Mouse (Mus musculus): ENCODE measurements around the gene Usp40.

Usp40 gene

DNA sequence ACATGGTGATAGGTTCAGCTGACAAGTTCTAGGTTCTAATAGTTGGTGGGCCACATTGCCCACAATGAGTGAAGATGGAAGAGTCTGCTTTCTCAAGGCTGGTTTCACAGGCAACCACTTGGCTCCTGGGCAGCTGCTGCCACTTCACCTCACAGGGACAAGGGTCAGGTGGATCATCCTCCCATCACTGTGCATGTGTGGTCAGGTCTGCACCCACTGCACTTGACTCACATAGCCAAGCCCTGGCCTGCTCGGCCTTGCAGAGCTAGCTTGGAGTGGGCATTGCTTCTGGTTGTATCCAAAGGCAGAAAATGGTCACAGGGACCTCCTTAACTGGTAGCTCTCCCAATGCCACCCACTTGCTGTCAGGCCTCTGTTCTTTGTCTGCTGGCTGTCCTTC, 66.6 kb downstream of the Usp40 start:
- DNase-seq: no peak

DNA sequence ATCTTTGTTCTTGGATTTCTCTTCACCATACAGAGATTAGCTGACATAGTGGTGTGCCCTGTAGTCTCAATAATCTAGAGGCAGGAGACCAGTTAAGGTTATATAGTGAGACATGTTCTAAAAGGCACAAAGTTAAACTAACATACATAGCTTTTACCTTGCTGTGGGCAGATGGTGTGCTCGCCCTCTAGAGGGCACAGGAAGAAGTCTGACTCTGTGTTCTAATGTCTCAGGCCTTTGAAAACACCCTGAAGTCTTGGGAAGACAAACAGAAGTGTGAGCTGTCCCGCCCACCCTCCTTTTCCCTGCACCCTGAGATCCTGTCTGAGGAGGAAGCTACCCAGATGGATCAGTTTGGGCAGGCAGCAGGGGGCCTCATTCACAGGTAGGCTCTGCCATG, 71.8 kb downstream of the Usp40 start:
- DNase-seq: peak in 1 of 2 experiments; percentile 44

DNA sequence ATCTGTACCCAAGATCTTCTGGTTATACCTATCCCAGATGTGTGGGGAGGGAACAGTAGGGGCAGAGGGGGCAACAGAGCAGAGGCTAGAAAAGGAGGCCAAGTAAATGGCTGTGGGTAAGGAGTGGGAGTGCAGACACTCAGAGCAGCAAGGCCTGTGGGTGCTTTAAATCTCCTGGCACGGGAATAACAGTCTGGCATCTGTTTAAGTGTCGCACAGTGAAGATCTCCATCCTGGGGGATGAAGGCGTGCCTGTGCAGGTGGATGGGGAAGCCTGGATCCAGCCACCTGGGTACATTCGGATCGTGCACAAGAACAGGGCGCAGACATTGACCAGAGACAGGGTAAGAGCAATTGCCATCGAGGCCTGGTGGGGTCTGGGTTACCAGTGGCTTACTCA, 72.3 kb downstream of the Usp40 start:
- no peak for DNase-seq

DNA sequence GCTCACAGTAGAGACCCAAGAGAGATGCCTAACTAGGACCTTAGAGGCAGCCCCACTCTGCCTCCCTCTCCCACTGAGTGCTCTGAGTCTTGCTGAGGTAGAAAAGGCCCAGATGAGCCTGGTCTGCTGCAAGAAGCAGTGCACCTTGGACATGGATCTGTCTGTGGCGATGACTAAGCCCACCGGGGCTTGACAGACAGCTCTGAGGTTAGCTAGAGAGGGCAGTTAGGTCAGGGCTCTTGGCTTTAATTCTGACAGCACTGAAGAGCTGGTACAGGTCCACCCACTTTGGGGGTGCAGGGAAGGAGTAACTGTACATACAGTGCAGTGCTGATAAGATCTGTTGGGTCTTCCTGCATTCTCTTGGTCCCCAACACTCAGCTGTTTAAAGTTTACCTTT, 72.8 kb downstream of the Usp40 start:
- DNase-seq: no peak

DNA sequence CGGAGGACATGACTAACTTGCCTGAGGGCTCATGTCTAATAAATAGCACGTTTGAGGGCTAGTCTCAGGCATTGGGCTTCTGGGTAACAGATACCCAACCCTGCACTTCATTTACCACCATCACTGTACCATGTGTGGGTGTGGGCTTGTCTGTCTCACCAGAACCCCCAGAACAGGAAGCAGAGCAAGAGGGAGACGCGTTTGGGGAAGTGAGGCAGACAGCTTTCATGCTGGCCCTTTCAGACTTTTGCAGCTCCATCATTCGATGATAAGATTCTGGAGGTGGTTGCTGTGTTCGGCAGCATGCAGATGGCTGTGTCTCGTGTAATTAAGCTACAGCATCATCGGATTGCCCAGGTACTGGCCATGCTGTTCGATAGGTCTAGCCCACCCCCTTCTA, 73.3 kb downstream of the Usp40 start:
- no peak for DNase-seq

DNA sequence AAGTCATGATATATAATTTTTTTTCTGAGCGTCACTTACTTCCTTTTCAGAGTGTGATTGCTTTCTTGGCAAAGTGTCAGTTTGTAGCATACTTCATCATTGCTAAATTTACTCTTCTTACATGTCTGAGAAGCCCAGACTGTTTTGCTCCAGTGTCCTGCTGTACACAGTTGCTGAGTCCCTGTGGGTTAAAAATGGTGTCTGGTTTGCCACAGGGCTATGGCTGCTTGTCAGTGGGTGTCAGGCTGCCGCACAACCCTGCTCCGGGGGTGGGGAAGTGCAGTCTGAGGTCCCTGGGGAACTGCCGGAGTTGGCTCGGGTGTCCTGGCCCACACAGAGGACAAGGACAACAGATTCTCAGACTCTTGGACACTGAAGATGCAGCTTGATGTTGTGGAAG, 75.3 kb downstream of the Usp40 start:
- no peak for DNase-seq

DNA sequence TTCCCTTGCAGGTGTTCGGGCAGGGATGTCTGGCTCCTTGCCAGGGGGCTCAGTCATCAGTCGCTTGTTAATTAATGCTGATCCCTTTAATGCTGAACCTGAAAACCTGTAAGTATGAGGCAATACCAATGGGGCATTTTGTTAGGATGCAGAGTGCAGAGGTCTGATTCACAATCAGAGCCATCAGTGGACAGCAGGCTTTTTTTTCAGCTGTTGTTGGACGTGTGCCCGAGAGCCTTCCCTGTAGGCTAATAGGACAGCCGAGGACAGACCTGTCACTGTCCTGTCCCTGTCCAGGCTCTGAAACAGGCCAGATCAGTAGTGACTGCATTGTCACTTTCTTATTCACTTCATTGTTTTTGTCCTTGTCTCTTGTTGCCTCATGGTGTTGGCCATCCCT, 78.6 kb downstream of the Usp40 start:
- DNase-seq: peak; percentile 83 to 89

DNA sequence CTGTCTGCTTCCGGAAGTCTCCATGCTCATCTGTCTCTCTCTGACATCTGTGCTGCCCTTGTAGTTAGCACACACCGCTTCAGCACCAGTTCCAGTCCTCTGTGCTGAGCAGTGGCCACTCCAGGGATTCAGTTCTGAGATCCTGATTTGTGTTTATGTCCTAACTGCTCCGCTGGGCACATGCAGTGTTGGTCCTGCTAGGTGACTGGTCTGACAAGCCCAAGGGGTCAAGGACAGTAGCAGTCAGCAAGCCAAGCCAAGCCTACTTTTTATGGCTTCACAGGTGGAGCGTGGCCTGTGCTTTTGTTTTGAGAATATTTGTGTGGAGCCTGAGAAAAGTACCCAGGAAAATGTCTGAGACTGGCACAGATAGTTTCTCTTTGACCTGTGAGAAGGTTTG, 83.5 kb downstream of the Usp40 start:
- no peak for DNase-seq

DNA sequence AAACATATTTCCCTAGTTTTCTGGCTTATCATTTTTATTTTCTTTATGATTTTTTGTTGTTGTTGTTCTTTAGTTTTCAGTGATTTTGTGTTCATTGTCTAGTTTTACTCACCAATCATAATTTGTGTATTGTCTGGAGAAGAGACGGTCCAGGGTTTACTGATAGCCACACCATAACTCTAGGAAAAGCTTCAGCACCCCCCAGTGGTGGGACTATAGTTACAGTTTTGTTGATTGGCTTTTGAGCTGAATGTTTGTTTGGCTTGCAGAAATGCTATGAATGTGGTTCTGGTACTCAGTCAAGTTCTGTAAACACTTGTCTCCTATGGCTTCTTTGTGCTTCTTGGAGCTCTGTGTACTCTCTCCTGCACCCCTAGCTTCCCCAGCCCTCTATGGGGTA, 85.7 kb downstream of the Usp40 start:
- peak in 1 of 2 experiments; percentile 71 for DNase-seq

DNA sequence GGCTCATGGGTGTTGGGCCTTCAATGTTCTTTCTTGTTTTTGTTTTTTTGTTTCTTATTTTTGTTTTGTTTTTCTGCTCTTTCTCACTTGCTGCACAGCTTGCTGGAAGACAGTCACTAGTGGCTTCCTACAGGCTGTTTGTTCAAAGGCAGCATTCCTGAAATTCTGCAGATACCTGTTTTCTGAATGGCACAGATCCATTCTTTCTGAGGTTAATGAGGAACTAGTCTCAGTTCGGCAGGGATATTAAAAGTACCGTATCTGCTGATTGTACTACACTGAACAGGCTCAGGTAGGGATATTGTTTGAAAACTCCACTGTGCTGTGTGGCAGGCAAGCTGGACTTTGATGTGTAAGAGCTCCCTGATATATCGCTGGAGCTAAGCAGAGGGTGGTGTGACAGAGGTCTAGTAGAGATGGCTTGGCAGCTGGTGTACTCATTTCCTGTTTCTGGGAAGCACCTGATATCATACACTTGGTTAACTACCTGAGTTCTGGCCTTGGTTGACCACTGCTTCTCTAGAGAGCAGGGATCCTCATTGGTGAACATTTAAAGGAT, 88.2 kb downstream of the Usp40 start:
- no peak for DNase-seq

DNA sequence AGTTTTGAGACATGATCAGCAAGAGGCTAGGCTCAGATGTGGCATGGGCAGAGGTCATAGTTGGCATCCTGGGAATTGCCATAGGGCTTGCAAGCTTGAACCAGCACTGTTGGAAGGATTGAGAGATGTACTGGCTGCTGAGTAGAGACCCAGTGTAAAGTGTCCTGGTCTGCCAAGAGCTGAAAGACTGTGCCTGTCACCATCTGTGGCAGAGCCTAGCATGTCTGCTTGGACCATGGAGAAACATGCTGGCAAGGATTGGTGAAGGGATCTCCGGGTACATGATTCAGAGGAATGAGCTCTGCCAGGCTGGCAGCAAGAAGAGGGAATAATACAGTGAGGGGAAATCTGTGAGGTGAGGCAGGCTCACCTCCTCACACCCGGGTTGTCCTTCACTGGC, 90.3 kb downstream of the Usp40 start:
- DNase-seq: peak; percentile 73 to 79

DNA sequence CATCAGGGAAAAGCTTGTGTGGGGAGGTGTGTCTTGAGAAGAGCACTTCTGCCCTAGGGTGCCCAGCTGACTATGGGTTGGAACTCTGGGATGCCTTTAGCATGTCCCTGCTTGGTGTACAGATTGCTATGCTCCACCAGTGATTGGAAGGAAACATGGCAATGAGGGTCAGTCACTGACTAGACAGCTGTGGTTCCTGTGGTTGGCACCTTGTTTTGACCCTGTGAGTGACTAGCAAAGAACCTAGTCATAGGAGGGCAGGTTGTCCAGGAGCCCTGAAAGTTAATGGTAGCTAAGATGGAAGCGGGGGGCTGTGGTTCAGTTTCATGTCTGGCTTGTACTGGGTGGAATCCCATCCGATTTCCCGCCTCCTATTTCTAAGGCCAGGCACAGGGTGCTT, 91.0 kb downstream of the Usp40 start:
- no peak for DNase-seq

DNA sequence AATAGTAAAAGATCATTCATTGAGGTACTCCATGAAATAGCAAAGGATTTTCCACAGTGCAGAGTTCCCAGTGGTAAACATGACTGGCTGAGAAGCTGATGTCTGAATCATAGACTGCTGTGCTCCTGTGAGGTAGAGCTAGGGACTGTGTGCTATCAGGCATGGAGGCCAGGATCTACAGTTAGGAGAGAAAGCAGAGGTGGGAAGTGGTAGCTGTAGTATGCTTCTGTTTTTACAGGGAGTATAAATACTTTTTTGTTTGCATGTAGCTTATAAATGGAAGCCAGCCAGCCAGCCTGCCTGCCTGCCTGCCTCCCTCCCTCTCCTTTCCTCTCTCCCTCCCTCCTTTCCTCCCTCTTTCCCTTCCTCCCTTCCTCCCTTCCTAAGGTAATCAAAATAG, 95.0 kb downstream of the Usp40 start:
- no peak for DNase-seq

DNA sequence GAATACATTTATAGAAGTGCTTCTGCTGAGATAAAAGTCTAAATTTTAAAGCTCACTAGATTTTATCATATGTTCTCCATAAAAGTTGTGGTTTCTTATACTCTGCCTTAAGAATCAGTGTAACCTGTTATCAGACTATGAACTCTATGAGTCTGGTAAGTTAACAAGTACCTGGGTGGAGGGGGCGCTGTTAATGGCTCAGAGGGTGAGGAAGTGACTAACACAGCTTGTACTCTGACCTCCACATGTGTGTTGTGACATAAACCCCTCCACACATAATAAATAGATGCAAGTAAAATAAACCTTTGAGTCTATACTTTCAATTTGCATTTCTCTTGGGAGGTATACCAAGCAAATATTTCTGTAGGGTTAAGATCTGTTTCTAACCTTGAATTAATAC, 97.9 kb downstream of the Usp40 start:
- DNase-seq: no peak

DNA sequence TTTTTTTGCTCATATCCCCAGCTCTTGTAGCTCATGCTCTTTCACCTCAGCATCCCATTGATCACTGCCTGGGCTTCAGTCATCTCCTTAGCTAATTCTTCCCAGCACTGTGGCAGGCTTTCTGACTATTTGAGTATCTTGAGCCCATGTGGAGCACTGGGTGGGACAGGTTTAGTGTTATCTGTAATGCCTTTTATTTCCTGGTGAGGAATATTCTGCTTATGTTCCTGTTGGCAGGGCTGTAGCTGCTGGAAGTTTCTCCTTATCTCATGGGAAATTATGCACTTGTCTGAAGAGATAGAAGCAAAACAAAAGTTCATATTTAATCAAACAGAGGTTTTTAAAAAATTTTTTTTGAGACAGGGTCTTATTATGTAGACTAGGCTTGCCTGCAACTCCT, 98.8 kb downstream of the Usp40 start:
- DNase-seq: no peak

DNA sequence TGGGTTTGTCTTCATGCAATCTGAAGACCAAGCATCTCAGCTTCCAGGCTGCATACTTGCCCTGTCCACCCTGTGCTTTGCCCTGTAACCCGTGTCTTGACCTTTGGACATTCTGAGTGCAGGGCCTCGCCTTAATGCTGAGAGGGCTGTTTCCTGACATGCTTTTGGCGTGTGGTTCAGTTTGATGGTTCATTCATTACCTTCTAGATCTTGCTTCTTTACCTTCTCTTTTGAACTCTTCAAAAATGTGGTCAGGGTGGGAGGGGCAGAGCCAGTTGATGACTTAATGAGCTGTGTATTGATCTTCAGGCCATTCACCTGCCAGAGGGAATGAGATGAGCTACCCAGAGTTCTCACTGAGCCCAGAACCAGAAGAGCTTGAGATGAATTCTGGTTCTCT, 99.6 kb downstream of the Usp40 start:
- no peak for DNase-seq

DNA sequence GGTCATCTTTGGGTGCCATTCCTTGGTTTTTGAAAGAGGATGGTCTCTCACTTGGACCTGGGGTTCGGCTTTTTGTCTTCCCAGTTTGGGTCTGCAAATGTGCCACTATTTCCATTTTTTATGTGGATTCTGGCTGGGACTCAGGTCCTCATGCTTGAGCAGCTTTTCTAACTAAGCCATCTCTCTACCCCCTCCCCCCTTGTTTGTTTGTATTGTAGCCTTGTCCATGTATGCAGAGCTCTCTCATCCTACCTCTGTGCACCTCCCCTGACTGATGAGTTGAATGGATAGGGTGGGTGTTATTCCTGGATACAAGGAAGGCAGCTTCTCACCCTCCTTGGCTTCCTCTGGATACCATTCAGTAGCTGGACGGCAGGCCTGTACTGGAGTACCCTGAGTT, 100.3 kb downstream of the Usp40 start:
- no peak for DNase-seq

DNA sequence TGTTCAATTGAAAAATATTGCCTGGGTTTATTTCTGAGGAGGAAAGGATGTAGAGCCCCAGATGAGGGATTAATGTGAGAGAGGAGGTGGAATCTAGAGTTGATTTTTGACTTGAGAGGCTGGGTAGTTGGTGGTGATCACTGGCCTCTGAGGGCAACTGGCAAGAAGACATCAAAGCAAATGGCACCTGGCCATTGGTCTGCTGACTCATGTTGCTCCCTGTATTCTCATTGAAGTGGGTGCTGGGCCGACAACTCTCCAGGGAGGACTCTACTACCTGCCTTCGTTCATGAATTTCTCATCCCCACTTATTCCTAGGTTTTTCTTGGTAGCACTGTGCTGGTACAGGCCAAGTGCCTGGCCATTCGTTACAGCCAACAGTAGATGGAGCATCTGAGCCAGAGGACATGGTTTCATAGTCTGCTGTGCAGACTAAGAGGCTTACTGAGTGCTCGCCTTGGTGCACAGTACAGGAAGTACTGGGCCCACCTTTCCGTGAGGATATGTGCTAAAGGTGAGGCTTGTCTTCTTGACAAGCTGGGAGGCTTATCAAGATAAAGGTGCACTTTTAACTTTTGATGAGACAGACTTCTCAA, 101.9 kb downstream of the Usp40 start:
- peak in 1 of 2 experiments; percentile 42 for DNase-seq

DNA sequence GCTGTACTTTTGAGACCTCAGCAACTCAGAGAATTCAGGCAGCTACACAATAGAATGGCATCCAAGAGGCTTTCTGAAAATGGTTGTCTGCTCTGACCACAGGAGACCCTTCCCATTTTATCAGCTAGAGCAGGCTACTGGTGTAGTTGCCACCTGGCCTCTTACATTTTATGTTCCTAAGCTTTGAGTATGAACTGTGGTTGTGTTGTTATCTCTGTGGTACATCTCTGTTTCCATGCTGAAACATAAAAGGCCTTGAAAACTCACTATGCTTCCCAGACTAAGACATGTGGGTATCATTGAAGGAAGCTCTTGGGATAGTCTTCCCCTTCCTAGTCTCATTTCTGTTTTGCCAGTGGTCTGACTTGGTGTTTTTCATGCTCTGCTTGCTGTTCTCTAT, 106.2 kb downstream of the Usp40 start:
- no peak for DNase-seq

DNA sequence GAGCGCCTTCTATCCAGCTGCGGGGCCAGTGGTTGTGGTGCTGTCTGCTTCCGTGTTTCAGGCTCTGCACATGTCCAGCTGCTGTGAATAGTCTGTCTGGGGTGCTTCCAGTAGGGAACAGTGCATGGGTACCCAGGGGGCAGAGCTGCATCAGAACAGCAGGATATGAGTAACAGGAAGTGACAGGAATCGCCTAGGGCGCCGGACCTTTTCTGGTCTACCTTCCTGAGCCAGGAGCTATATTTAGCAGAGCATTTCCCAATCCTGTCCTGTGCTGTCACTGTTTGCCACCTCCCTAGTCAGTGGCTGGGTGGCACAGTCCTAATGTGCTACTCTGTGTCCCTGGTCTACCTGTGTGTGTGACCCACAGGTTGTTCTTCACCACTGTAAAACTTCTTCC, 107.4 kb downstream of the Usp40 start:
- DNase-seq: peak in 1 of 2 experiments; percentile 48

DNA sequence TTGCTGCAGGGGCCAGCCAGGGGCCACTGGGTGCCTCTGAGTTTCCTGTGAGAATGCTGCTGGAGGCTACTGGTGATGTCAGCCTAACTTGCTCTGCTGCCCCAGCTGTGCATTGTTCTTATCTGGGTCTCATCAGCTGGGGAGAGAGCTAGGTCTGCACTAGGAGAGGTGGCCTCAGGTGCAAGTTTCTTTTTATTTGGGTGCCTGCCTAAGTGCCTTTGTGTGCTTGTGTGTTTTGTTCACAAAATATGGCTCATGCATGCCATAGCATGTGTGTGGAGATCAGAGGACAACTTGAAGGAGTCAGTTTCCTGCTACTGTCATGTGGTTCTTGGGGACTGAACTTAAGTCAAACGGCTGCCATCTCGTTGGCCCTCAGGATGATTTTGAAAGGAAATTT, 108.7 kb downstream of the Usp40 start:
- no peak for DNase-seq

DNA sequence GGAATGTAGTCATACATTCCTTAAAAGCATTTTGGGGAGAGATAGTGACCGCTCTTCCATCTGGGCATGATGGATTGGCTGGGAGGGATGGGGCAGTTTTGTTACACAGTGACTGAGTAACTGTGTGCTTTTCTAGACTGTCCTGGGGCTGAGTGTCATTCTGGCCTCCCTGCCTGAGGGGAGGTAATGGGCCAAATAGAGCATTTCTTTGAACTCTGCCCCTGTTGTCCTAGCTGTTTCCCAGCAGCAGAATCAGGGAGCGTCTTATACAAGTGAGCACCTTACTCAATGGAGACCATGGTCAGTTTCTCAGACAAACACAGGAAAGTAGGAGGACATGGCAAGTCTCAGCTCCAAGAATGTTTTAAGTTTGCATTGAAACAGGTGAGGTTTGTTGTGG, 111.4 kb downstream of the Usp40 start:
- DNase-seq: no peak
